Mouse (Mus musculus) layer of hippocampus, adult 11-12 months (tissue): ENCODE results near the gene Mecom.

Source experiments
- DNase-seq: peaks from one replicate; pipeline ENCODE4 v3.0.0; 2022; ENCODE audit warnings: low spot score

Gene Mecom

DNA sequence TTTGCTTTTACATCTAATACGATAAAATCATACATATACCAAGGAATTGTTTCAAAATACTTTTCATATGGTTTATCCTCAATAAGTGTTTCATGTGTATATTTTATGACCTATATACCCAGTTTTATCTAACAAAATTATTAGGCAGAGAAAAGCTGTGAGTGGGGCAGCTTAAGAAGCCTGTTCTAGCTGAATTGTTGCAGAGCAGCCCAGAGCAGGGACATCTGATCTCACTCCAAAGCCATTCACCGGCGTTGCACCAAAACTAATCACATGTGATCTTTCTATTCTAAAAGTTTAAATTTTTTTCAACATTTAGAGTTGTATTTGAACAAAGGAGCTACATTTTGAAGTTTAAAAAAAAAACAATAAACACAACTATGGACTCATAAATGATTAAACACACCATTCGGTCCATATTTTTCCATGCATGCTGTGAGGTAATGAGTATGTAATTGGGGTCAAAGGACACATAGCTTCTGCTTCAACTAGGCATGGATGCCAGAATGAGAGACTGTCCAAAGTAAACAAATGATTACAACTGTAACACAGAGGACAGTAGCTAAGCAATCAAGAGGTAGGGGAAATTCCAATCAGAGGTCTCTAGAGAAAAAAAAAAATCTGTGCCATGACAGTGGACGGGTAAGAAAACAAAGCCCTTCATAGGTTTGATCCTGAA lies 64.7 kb downstream of the Mecom start:
- DNase-seq = no peak

- no peak for DNase-seq
Measured at GRCm38 (mm10) chr3:30481682-30482081, 66.1 kb downstream of the Mecom start.

- DNase-seq = no peak
Measured at GRCm38 (mm10) chr3:30480551-30480950, 67.3 kb downstream of the Mecom start.

DNA sequence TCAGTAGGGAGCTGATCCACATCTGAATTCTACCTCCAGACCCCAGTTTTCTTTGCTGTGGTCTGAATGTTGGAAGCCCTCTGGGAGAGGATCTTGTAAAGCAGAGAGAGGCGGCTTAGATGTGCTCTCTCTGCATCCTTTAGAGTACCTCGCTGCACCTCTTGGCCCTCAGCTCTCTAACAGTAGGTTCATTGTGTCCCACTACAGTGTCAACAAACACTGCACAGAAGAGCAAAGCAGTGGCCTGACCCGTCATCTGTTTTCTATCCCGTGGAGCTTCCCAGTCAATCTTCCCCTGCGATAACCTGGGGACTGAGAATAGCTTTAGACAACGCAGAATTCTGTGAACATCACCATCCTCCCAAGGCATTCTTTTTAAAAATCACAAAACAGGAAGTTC lies 69.6 kb downstream of the Mecom start:
- no peak for DNase-seq

DNA sequence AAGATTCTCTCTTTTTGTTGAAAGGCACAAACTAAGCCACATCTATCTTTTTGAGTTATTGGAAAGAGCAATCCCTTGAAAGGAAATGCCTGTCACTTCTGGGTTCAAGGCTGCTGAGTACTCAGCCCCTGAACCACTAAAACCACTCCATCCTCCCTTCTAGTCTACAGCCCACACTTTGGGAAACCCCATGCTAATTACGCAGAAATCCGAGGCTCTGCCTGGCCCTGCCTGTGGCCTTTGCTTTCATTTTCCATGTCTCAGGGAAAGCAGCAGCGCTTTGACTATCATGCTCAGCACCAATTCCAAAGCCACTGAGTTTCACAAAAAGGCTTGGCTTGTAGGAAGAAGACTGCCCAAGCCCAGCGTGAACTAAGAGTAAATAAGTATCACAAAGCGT lies 70.8 kb downstream of the Mecom start:
- no peak for DNase-seq

GRCm38 (mm10) chr3:30475591-30475990 lies 72.2 kb downstream of the Mecom start:
- DNase-seq = no peak

DNA sequence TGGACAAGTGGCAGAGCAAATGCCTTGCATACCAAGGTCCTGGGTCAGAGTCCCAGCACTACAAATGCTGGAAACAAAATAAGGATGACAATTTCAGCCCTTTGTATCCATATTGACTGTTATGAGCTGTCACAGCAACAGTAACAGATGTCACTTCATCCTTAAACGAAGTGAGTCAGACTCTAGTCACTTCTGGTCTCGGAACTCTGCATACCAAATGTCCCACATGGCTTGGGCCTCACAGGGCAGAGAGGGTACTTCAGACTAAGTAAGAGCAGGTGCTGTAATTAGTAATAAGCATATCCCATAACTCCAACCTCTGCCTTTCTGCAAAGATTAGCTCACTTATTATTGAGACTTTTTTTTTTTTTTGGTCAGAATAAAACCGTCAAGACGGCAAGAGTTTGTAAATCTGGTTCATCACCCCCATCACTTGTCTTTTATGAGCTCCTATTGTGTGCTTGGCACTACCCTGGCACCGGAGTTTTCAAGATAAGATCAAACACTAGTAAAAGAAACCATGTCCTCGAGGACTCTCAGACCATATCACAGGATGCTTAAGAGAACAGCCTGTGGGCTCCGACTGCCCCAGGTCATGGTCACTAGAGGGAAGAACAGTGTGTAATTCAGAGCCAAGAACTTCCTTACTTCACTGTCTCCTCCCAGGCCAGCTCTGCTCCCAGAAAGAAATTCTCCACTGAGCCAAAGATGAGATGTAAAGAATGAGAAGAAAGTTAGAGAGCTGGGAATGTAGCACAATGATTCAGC lies 79.6 kb downstream of the Mecom start:
- no peak for DNase-seq

- DNase-seq = no peak
Measured at GRCm38 (mm10) chr3:30466031-30466650, 81.7 kb downstream of the Mecom start.

DNA sequence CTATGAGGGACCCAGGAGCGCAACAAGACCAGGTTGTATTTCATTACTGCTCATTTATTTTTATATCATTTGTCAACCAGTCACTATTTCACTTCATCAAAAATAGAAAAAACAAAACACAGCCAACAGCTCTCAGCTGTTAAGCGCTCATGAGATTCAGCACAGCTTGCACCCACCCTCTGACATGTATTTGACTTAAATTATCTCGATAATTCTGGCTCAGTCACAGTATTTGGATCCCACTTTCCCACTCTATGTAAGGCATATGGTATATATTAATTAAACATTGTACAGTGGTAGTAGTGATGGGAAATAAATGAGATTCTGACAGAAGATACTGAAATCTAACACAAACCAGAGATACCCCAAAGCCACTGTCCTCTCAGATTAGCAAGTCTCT lies 83.3 kb downstream of the Mecom start:
- no peak for DNase-seq

- no peak for DNase-seq
Measured at GRCm38 (mm10) chr3:30461831-30462230, 86.0 kb downstream of the Mecom start.

- no peak for DNase-seq
Measured at GRCm38 (mm10) chr3:30460890-30461578, 86.8 kb downstream of the Mecom start.

DNA sequence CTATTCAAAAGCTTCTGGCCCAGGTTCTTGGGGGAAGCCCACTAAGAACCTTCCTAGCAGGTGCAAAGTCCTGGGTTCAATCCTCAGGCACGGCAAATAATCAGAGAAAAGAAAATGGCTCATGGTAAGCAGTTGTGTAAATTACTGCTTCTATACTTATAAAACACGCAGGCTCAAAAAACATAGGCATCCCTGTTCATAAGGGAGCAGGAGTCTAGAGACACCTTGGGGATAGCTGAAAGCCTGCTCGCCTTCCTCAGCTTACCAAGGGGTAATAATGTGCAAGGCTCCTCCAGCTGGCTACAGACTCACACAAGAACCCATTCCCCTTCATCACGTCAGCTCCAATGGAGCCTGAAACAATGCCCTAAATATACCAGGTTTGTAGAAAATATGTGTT lies 88.2 kb downstream of the Mecom start:
- DNase-seq = no peak

- DNase-seq = no peak
Measured at GRCm38 (mm10) chr3:30457975-30458678, 89.7 kb downstream of the Mecom start.

- DNase-seq = no peak
Measured at GRCm38 (mm10) chr3:30455902-30456301, 91.9 kb downstream of the Mecom start.

- DNase-seq = no peak
Measured at GRCm38 (mm10) chr3:30453546-30454455, 94.0 kb downstream of the Mecom start.

DNA sequence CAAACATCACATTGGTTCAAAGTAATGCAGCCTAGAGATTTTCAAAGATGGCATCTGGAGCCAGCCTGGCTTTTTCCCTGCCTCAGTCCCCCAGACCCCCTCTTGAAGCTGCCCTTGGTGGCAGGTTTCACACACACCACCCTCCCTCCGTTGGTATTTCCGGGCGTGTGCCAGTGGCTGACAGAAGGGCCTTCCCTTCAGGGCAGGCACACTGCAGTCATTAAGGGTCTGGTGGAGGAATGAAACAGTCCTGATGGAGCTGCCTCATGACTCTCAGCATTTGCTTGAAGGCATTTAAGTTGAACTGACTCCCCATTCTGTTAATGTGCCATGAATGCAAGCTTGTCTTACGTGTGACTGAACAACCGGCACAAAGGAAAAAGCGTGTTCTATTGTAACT lies 94.8 kb downstream of the Mecom start:
- DNase-seq = no peak

- no peak for DNase-seq
Measured at GRCm38 (mm10) chr3:30452511-30452910, 95.3 kb downstream of the Mecom start.

DNA sequence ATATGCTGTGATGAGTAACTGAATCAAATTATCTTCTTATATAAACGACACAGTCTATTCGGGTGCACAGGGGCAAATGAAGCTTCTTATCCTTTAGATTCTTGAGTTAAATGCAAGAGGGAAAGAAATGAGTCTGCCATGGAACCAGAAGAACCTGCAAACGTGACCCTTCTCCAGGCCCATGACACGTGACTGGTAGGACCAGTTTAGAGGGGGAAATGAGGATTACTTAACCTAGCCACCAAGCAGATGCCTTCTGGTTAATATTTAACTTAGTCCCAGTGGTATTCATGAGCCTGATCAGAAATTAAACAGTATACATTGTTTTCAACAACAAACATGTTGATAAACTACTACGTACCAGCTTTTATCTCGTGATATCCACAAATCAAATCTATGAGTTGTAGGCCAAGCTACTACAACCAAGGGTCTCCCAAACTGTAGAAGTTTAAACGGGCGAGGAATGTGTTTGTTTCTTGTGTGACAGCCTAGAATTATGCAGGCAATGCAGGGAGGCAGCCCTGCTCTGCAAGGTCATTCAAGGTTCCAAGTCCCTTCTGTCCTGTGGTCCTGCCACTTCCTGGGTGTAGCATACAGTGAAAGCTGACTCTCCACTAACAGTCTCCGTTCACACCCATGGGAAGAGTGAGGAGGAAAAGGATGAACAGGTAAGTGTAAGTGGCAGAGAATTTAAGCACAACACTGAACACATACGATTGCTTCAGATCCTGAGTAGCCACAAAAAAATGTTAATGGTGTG lies 97.4 kb downstream of the Mecom start:
- DNase-seq = no peak

GRCm38 (mm10) chr3:30448624-30449023 lies 99.2 kb downstream of the Mecom start:
- DNase-seq = no peak

DNA sequence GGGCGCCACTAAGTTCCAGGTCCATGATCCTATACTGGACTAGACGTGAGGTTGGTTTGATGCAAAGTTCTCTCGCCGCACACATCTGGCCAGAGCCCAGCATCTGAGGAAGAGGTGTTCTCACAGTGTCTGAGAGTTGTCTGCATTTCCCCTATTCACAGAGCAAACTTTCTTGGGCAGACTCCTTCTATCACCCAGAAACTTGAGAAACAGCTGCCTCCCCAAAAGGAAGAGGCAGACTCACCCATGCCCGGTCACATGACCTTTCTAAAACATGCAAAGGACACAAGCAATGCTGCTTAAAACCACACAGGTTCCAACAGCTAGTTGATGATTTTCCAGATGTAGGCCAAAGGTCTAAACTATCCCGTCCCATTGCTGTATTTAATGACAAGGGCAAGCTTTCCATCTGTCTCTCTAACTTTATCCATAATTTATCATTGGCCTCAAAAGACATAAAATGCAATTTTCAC lies 101.8 kb downstream of the Mecom start:
- DNase-seq = no peak
